Mouse (Mus musculus) CH12.LX (cell line): ENCODE results near the gene Sugp1. TPM values are rescaled to one million over a fixed set of nuclear protein-coding genes. Genes with fewer than 3 reads are reported as not detected.

Experiments
- DNase-seq: peaks from one replicate; pipeline ENCODE4 v3.0.0-alpha.2; 2013; ENCODE audit errors: extremely low read depth
- H3K27ac ChIP-seq: 2 replicates; pipeline ENCODE4 v1.5.1; 2012; ENCODE audit warnings: low read depth, mild to moderate bottlenecking, control low read depth, moderate library complexity; ENCODE audit not compliant: insufficient read depth
- H3K27me3 ChIP-seq: replicated peaks from 2 replicates; pipeline ENCODE3; 2012; ENCODE audit warnings: inconsistent platforms
- H3K36me3 ChIP-seq, 2 experiments: replicated peaks in 1 of 2; 2 replicates each; pipeline versions ENCODE3 to v1.6.1; 2012; ENCODE audit warnings: inconsistent platforms in 1 of 2, low read length in 1 of 2, mild to moderate bottlenecking in 1 of 2, mixed read lengths in 1 of 2, moderate library complexity in 1 of 2; ENCODE audit not compliant: control insufficient read depth in 1 of 2, insufficient read depth in 1 of 2
- H3K4me1 ChIP-seq, 2 experiments: 2 replicates each; pipeline ENCODE4 v1.6.1; 2012; ENCODE audit warnings: inconsistent platforms in 1 of 2, moderate library complexity in 1 of 2; ENCODE audit not compliant: insufficient read depth in 2 of 2, control insufficient read depth in 1 of 2
- H3K4me2 ChIP-seq: 2 replicates; pipeline ENCODE4 v1.6.1; 2012; ENCODE audit warnings: low read depth, mild to moderate bottlenecking, control low read depth; ENCODE audit not compliant: poor library complexity, insufficient read depth, severe bottlenecking
- H3K4me3 ChIP-seq, 3 experiments: fragments of 150-350 bp in 1 of 3; sonication (generic) in 1 of 3; replicated peaks in 1 of 3; 2 replicates each; pipeline versions ENCODE3 to v1.5.1; 2011 to 2012; ENCODE audit warnings: low read depth in 2 of 3, low read length in 2 of 3, mild to moderate bottlenecking in 2 of 3, moderate library complexity in 2 of 3, control low read depth in 1 of 3, improper control_type of control experiment in 1 of 3, inconsistent platforms in 1 of 3, mixed read lengths in 1 of 3; ENCODE audit not compliant: poor library complexity in 1 of 3
- H3K79me2 ChIP-seq: replicated peaks from 2 replicates; pipeline ENCODE4 v1.6.1; 2012; ENCODE audit warnings: mild to moderate bottlenecking, moderate library complexity; ENCODE audit not compliant: control insufficient read depth, poor library complexity, insufficient read depth, severe bottlenecking; ENCODE audit errors: extremely low read depth
- H3K9ac ChIP-seq: 2 replicates; pipeline ENCODE4 v1.6.1; 2012; ENCODE audit warnings: low read depth, mild to moderate bottlenecking, control low read depth, moderate library complexity; ENCODE audit not compliant: insufficient read depth
- H3K9me3 ChIP-seq: replicated peaks from 2 replicates; pipeline ENCODE3; 2012; ENCODE audit warnings: low read length, inconsistent platforms, mixed read lengths
- CHD2 ChIP-seq: IDR thresholded peaks from 2 replicates; pipeline ENCODE4 v1.6.1; 2011; ENCODE audit warnings: low read length, improper control_type of control experiment
- E2F4 ChIP-seq: IDR thresholded peaks from 2 replicates; pipeline ENCODE4 v1.6.1; 2011; ENCODE audit warnings: low read depth, low read length, improper control_type of control experiment; ENCODE audit not compliant: insufficient replicate concordance
- ELF1 ChIP-seq: IDR thresholded peaks from 2 replicates; pipeline ENCODE4 v1.6.1; 2014; ENCODE audit warnings: low read depth, mild to moderate bottlenecking, inconsistent platforms, low read length, improper control_type of control experiment
- EP300 ChIP-seq: IDR thresholded peaks from 2 replicates; pipeline ENCODE4 v1.6.1; 2011; ENCODE audit warnings: low read length, improper control_type of control experiment
- ETS1 ChIP-seq: conservative IDR thresholded peaks from 2 replicates; pipeline ENCODE4 v1.6.1; 2012; ENCODE audit warnings: low read depth, mild to moderate bottlenecking, inconsistent platforms, low read length, improper control_type of control experiment, moderate library complexity
- HCFC1 ChIP-seq: IDR thresholded peaks from 2 replicates; pipeline ENCODE4 v1.6.1; 2012; ENCODE audit warnings: low read depth, mild to moderate bottlenecking, inconsistent platforms, low read length, improper control_type of control experiment
- KAT2A ChIP-seq: IDR thresholded peaks from 2 replicates; pipeline ENCODE4 v1.6.1; 2012; ENCODE audit warnings: low read length, improper control_type of control experiment, inconsistent platforms; ENCODE audit not compliant: insufficient replicate concordance
- MAFK ChIP-seq: IDR thresholded peaks from 2 replicates; pipeline ENCODE4 v1.6.1; 2011; ENCODE audit warnings: low read length, improper control_type of control experiment; ENCODE audit not compliant: insufficient replicate concordance
- MAX ChIP-seq: IDR thresholded peaks from 2 replicates; pipeline ENCODE4 v1.6.1; 2011; ENCODE audit warnings: low read length, improper control_type of control experiment
- MEF2A ChIP-seq: IDR thresholded peaks from 2 replicates; pipeline ENCODE4 v1.6.1; 2014; ENCODE audit warnings: low read depth, mild to moderate bottlenecking, inconsistent platforms, low read length, improper control_type of control experiment, borderline replicate concordance
- NELFE ChIP-seq: IDR thresholded peaks from 2 replicates; pipeline ENCODE4 v1.6.1; 2011; ENCODE audit warnings: low read depth, low read length, improper control_type of control experiment
- NRF1 ChIP-seq: IDR thresholded peaks from 2 replicates; pipeline ENCODE4 v1.6.1; 2014; ENCODE audit warnings: low read depth, mild to moderate bottlenecking, inconsistent platforms, low read length, improper control_type of control experiment, moderate library complexity
- PAX5 ChIP-seq: IDR thresholded peaks from 2 replicates; pipeline ENCODE4 v1.6.1; 2012; ENCODE audit warnings: low read length, inconsistent platforms, mixed read lengths
- POLR2A ChIP-seq: IDR thresholded peaks from 2 replicates; pipeline ENCODE4 v1.6.1; 2011; ENCODE audit warnings: low read depth, mild to moderate bottlenecking, improper control_type of control experiment, low read length
- RAD21 ChIP-seq: IDR thresholded peaks from 2 replicates; pipeline ENCODE4 v1.6.1; 2011; ENCODE audit warnings: low read depth, mild to moderate bottlenecking, low read length, improper control_type of control experiment, moderate library complexity
- TCF12 ChIP-seq: IDR thresholded peaks from 2 replicates; pipeline ENCODE4 v1.6.1; 2014; ENCODE audit warnings: low read depth, mild to moderate bottlenecking, inconsistent platforms, low read length, improper control_type of control experiment
- USF1 ChIP-seq: IDR thresholded peaks from 2 replicates; pipeline ENCODE4 v1.6.1; 2014; ENCODE audit warnings: low read depth, mild to moderate bottlenecking, inconsistent platforms, low read length, improper control_type of control experiment
- ZC3H11A ChIP-seq: IDR thresholded peaks from 2 replicates; pipeline ENCODE4 v1.6.1; 2012; ENCODE audit warnings: low read depth, mild to moderate bottlenecking, inconsistent platforms, low read length, improper control_type of control experiment
- ZKSCAN1 ChIP-seq: IDR thresholded peaks from 2 replicates; pipeline ENCODE4 v1.6.1; 2012; ENCODE audit warnings: low read depth, inconsistent platforms, low read length, improper control_type of control experiment, borderline replicate concordance
- dilution Hi-C: fragments of 300-500 bp; cut with MboI; formaldehyde crosslinking; loops from 2 replicates; pipeline ENCODE4 v1.14.3; 2020; ENCODE audit warnings: low sequenced_read_pairs; ENCODE audit not compliant: extremely low pct_unique_long_range_greater_than_20kb, extremely low pct_ligation_motif_present
- in situ Hi-C: fragments of 300-500 bp; cut with MboI; formaldehyde crosslinking; loops from 3 replicates; pipeline ENCODE4 v1.14.3; 2019; ENCODE audit warnings: low sequenced_read_pairs, low pct_ligation_motif_present, low pct_unique_long_range_greater_than_20kb, mixed read lengths
- polyA plus RNA-seq: library from polyadenylated mRNA; unstranded; fragments of >175 nt; gene quantifications from 2 replicates; pipeline ENCODE4 v1.2.1, GENCODE M21; 2012; ENCODE audit warnings: low read depth; ENCODE audit not compliant: insufficient read length
- total RNA-seq, 2 experiments: library from RNA; depleted of rRNA; stranded (reverse); fragments of 300-350 nt in 1 of 2; fragments of >200 nt in 1 of 2; gene quantifications; 2 replicates each; pipeline ENCODE4 v1.2.3; 2012 to 2014

Gene Sugp1
- total and polyA plus RNA-seq, 3 experiments, result 5.3 to 43.9 (median 21.8) TPM

- TF ChIP-seq MAFK, result no peak
- no peak for TF ChIP-seq KAT2A
- no peak for TF ChIP-seq PAX5
- TF ChIP-seq ZC3H11A, result no peak
- no peak for TF ChIP-seq MAX
- no peak for TF ChIP-seq EP300
- TF ChIP-seq POLR2A, result no peak
- TF ChIP-seq HCFC1, result no peak
- TF ChIP-seq ETS1, result no peak
- no peak for TF ChIP-seq NRF1
- no peak for TF ChIP-seq ZKSCAN1
- TF ChIP-seq RAD21, result no peak
- no peak for TF ChIP-seq CHD2
- TF ChIP-seq TCF12, result no peak
- no peak for TF ChIP-seq ELF1
- no peak for TF ChIP-seq MEF2A
- TF ChIP-seq NELFE, result no peak
- TF ChIP-seq E2F4, result no peak
- TF ChIP-seq USF1, result no peak
- TF ChIP-seq, all 38 proteins: peak for 0
- no peak overlapping the region for H3K9ac ChIP-seq
- H3K4me3 ChIP-seq, result no peak overlapping the region
- H3K36me3 ChIP-seq, result peaks cover 68 to 85% of the 10 kb centered on the region in 2 experiments
- no peak for DNase-seq
- H3K27me3 ChIP-seq, result no peaks in the 10 kb centered on the region
- dilution Hi-C loops, result no loop called here
- peaks cover 0 to 9% of the 10 kb centered on the region in 2 experiments; a peak in 1 of 4 replicates for H3K4me1 ChIP-seq
- no peak overlapping the region for H3K27ac ChIP-seq
- in situ Hi-C loops, result no loop called here
- no peaks in the 10 kb centered on the region for H3K9me3 ChIP-seq
- peaks cover 20% of the 10 kb centered on the region for H3K79me2 ChIP-seq
- no peak overlapping the region for H3K4me2 ChIP-seq
Measured at GRCm38 (mm10) chr8:70030255-70030654, 12.4 kb upstream of the Sugp1 start.

GRCm38 (mm10) chr8:70037994-70038393 lies 4.6 kb upstream of the Sugp1 start:
- dilution Hi-C loops (no loop called here), in situ Hi-C loops (no loop called here)
- Histone ChIP-seq H3K4me2 (no peak overlapping the region), H3K4me1 (peaks cover 11 to 32% of the 10 kb centered on the region in 2 experiments), H3K9ac (no peak overlapping the region), H3K27me3 (no peaks in the 10 kb centered on the region), H3K36me3 (peaks cover 3 to 61% of the 10 kb centered on the region in 2 experiments), H3K9me3 (no peaks in the 10 kb centered on the region), H3K27ac (no peak overlapping the region), H3K4me3 (no peak overlapping the region), H3K79me2 (peaks cover 75% of the 10 kb centered on the region)
- no peak for DNase-seq
- TF ChIP-seq NELFE, result no peak
